Mouse (Mus musculus) heart, postnatal 0 days (tissue): Measurements from ENCODE around the gene Sst.

Source experiments
- CTCF ChIP-seq: IDR thresholded peaks from 2 replicates; pipeline ENCODE4 v1.5.1; 2016; ENCODE audit warnings: antibody characterized with exemption, control low read depth, low read depth
- EP300 ChIP-seq: IDR thresholded peaks from 2 replicates; pipeline ENCODE4 v1.6.1; 2016; ENCODE audit warnings: antibody characterized with exemption, low read depth

GRCm38 (mm10) chr16:23919418-23919817, 28.7 kb upstream of the Sst start:
- TF ChIP-seq EP300 (no peak), CTCF (no peak)
